Mouse (Mus musculus) layer of hippocampus, postnatal 10 days (tissue): ENCODE measurements at regions not wholly inside any gene's neighbourhood (a gene's known extent, or its start where the extent isn't known, plus 50 kb on each side); places are given as distances from the start of the nearest gene placed in this dataset.

Source experiments
- DNase-seq, 2 experiments: peaks; one replicate each; pipeline ENCODE4 v3.0.0; 2021; ENCODE audit warnings: low spot score in 2 of 2

- no peak for DNase-seq
Measured at GRCm38 (mm10) chr11:48178174-48178573, 189.4 kb upstream of the Sgcd start.

- no peak for DNase-seq
Measured at GRCm38 (mm10) chr11:48176451-48176850, 187.7 kb upstream of the Sgcd start.

GRCm38 (mm10) chr11:48152219-48152618, 163.4 kb upstream of the Sgcd start:
- no peak for DNase-seq

- DNase-seq, result no peak
Measured at GRCm38 (mm10) chr11:48133335-48133734, 144.6 kb upstream of the Sgcd start.

GRCm38 (mm10) chr11:48098063-48098462, 109.3 kb upstream of the Sgcd start:
- no peak for DNase-seq

- no peak for DNase-seq
Measured at GRCm38 (mm10) chr11:48097455-48097854, 108.7 kb upstream of the Sgcd start.

GRCm38 (mm10) chr11:48067072-48067471, 78.3 kb upstream of the Sgcd start:
- peak; percentile 7 to 24 for DNase-seq

- DNase-seq, result no peak
Measured at GRCm38 (mm10) chr11:48063719-48064118, 75.0 kb upstream of the Sgcd start.

GRCm38 (mm10) chr11:48061501-48061900, 72.7 kb upstream of the Sgcd start:
- no peak for DNase-seq

- DNase-seq, result no peak
Measured at GRCm38 (mm10) chr11:48051156-48051866, 62.5 kb upstream of the Sgcd start.

GRCm38 (mm10) chr11:48048311-48048710, 59.5 kb upstream of the Sgcd start:
- DNase-seq, result no peak
